Mouse (Mus musculus): ENCODE measurements around the gene Lzic.
A peak's percentile ranks its signal among the peaks of the same experiment; 100 is the strongest.

Lzic gene

DNA sequence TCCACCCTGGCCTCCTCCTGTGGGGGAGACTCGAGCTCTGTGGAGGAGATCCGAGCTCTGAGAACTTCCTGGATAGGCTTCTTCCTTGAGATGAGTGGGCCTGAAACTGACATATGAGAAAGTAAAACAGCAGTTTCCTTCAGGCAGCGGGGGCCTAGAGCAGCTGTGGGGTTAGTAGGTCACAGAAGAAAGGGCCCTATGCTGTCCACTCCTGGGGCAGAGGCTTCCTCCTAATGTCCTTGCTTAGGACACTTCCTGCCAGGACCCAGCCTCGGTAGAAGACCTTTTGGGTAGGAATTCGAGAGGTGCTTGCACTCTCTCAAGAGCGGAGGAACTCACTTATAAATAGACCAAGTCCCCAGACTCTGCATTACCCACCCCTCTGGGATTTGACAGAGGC, 44.7 kb downstream of the Lzic start:
- DNase-seq, result no peak

DNA sequence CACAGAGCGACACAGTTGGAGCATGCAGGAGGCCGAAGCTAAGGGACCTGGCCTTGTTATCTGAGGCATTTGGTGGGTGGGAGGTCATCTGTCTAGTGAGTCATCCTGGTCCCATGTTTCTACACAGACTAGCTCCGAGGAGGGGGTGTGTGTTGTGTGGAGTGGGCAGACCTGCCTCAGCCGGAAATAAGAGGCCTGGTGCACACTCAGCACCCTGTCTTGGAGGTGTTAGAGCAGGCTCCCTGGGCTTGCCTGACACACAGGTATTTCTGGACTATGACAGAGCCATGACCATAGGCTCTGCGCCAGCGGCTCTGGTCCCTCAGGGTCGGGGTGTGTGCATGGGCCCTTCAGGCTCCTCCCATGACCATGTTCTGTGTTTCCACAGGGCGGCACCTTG, 54.4 kb downstream of the Lzic start:
- no peak for DNase-seq

DNA sequence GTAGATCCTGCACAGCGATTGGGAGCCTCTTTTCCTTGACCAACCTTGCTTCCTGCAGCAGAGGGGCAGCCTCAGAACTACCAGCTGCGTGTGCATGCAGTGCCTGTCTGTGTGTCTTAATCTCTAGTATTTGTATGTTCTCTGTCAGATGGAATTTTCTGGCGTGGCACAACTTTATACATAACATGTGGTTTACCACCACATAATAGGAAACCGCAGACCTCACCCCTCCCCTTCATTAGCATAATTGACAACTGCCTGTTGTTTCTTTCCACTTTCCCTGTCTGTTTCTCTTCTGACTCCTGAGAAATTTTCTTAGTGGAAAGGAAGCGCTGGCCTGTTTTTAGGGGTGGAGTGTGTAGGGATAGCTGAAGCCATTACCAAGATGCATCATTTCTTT, 56.9 kb downstream of the Lzic start:
- peak; percentile 38 for DNase-seq

DNA sequence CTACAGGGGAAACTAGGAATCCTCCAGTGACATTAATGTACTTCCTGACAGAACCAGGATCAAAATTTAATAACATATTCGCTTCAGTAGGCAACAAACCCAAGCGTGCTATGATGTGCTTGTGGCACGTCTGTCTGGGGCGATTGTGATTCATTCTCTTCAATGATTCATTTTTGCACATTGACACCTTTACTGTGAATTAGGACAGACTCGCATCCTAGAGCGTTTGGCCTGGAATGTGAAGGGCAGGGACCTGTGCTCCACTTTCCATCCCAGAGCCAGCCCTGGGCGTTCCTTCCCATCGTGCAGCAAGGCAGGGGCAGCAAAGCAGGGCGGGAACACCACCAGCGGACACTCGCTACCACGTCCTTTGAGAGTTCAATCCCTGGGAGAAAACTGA, 57.4 kb downstream of the Lzic start:
- no peak for DNase-seq

DNA sequence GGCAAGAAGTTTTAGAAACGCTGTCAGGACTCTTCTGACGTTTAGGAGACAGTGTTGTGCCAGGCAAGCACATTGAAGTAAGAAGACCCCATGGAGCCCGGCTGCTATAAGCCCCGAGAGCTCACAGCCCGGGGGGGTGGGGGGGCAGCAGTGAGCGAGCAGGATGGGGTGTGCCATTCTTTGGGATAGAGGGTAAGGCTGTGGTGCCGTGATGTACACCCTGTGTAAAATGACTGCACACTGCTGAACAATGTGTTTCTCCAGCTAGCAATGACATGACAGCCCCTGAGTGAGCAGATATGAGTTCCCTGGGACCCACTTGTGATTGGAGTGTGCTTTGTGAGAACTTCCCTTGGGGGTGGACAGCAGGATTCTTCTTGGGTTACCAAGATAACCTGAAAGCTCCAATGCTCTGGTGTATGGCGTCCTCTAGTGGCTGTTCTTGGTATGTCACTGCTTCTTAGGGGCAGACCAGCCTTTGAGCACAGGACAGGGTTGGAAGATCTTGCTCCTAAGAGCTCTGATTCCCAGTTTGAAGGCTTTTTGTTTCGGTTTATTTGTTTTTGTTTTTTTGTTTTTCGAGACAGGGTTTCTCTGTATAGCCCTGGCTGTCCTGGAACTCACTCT, 58.0 kb downstream of the Lzic start:
- peak; percentile 86 for DNase-seq

DNA sequence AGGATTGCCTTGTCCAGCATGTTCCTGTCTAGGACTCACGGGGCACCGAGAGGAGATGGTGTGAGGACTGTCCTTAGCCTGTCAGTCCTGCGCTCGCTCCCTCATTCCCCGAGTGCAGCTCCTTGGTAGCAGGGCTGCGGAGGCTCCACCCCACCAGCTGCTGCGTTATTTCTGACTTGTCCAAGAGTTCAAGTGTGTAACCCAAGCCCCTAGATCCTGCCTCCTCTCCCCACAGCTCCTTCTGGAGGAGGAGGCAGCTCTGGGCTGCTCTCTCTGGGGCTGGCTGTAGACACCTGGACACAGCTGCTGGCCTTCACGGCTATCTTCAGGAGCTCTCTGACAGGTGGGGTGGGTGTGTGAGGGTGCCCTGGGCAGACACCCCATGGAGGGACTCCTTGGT, 59.9 kb downstream of the Lzic start:
- DNase-seq, result no peak

Measured in thymus, postnatal 14 days (tissue).